Mouse (Mus musculus): ENCODE measurements around the gene Il1b. TPM values are rescaled to one million over a fixed set of nuclear protein-coding genes. Genes with fewer than 3 reads are reported as not detected.

The Il1b gene
- 637 and 806 TPM in 2 replicates for total RNA-seq (2023)

GRCm38 (mm10) chr2:129371039-129371438, at the start of gene Il1b:
TSS of gene Il1b (minus strand) at chr2:129371139.

Other genes starting within 250 kb of the Il1b start
- gene Chchd5, start 241.4 kb downstream of the Il1b start, total RNA-seq (2023) = 6.8 and 7.1 TPM in 2 replicates
- gene Slc20a1, start 172.4 kb downstream of the Il1b start, total RNA-seq (2023) = 171 and 183 TPM in 2 replicates
- gene Ckap2l, start 73.9 kb downstream of the Il1b start, total RNA-seq (2023) = 25.7 and 28.6 TPM in 2 replicates
- 1.7 and 2.1 TPM in 2 replicates for gene Il1a, start 61.2 kb downstream of the Il1b start, total RNA-seq (2023)
- 0.47 TPM in 1 of 2 replicates, not detected in the other for gene F830045P16Rik, start 165.5 kb upstream of the Il1b start, total RNA-seq (2023)
- 350 and 414 TPM in 2 replicates for gene Sirpa, start 221.7 kb upstream of the Il1b start, total RNA-seq (2023)